ENCODE assay signal across 17 mouse cellular contexts in the genomic region with DNA sequence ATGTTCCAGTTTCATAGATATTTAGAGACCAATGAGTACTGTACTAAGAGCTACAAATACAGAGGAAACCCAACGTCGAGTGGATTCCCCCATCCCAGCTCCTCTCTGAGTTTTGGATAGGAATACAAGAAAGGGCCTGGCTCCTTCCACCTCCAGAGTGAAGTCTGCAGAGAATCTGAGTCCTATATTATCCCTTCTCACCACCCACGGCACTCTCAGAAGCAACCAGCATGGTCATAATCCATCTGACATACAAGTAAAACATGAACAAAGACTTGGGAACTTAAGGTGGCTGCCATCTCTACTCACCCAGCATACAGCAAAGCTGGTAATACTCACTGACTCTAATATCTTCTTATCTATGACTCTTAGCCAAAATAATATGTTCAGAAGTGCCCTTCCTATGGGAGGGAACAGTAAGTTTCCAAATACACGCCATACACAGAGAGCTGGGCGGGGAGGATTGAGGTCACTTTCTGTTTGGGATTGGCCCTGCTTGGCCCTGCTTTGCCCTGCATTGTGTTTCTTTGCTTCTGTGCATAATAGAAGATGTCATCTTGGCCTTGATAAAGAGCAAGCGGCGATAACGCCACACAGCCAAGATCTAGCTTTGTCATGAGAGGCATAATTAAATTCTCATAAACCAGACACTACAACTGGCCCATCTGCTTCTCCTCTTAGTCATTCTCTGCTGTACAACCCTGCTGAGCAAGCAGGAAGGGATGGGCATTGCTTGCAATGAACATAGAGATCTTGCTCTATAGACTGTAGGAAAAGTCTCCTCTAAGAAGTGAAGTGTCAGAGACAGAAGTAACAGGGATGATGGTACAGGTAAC.
A peak's percentile ranks its signal among the peaks of the same experiment; 100 is the strongest.
DNase-seq lines count a peak whose midpoint lies in the region; ATAC-seq and TF ChIP-seq lines count a peak whose summit lies in the region.
"Had no signal": no experiment of that assay in that cellular context is flagged by ENCODE, and none has a peak within 500 bp of the region (broad histone marks: within the 10 kb centered on the region; RNA-seq: fewer than 3 reads in every experiment).

No protein-coding gene starts in this region.

- no peak for TF ChIP-seq POLR2A in lung, adult 2 months (IDR thresholded peaks at IDR 0.05; ENCODE audit: borderline replicate concordance, extremely low read depth, low read depth, low read length)

- H3K27ac ChIP-seq in hindbrain, embryonic 13.5 days = peak overlapping the region; percentile 8; the same call in 1 of the 2 replicates
- no peak overlapping the region for H3K27ac ChIP-seq in hindbrain, embryonic 11.5 days (ENCODE audit: low read depth, low read length)
- H3K27ac ChIP-seq in lung, postnatal 0 days (ENCODE audit: low read length) = no peak overlapping the region
- H3K27ac ChIP-seq: heart, embryonic 15.5 days; neural tube, embryonic 12.5 days had no signal

- 60% methylated on average over 8 of the region's 8 CpGs for WGBS in hindbrain, embryonic 13.5 days
- WGBS in hindbrain, embryonic 11.5 days = 61% methylated on average over 8 of the region's 8 CpGs
- WGBS in lung, postnatal 0 days = 82% methylated on average over 8 of the region's 8 CpGs
- 70% methylated on average over 8 of the region's 8 CpGs for WGBS in lung, adult 2 months

- intact Hi-C loops in heart, postnatal 36 days (cut with DNase I) = no loop called here

- ATAC-seq in hindbrain, embryonic 13.5 days (ENCODE audit: low FRiP score) = no peak
- no peak for ATAC-seq in hindbrain, embryonic 11.5 days (ENCODE audit: low FRiP score)
- peak; percentile 37 for ATAC-seq in lung, postnatal 0 days
- ATAC-seq: activated CD4-positive, CD25-positive, alpha-beta regulatory T cell, adult 4 months; liver, postnatal 0 days had no signal

- H3K9me3 ChIP-seq in hindbrain, embryonic 13.5 days = no peaks in the 10 kb centered on the region
- no peaks in the 10 kb centered on the region for H3K9me3 ChIP-seq in hindbrain, embryonic 11.5 days (ENCODE audit: control insufficient read depth, low read length)
- no peaks in the 10 kb centered on the region for H3K9me3 ChIP-seq in lung, postnatal 0 days (ENCODE audit: low read length)
- H3K9me3 ChIP-seq: heart, embryonic 15.5 days; neural tube, embryonic 12.5 days had no signal

- no peak overlapping the region for H3K9ac ChIP-seq in hindbrain, embryonic 13.5 days
- H3K9ac ChIP-seq in hindbrain, embryonic 11.5 days (ENCODE audit: low read depth, low read length) = no peak overlapping the region
- no peak overlapping the region for H3K9ac ChIP-seq in lung, postnatal 0 days (replicated peaks; ENCODE audit: low read depth)
- H3K9ac ChIP-seq: heart, embryonic 15.5 days; liver, postnatal 0 days; neural tube, embryonic 12.5 days had no signal

- H3K4me3 ChIP-seq in hindbrain, embryonic 13.5 days = no peak overlapping the region
- H3K4me3 ChIP-seq in hindbrain, embryonic 11.5 days (ENCODE audit: low read depth, low read length) = no peak overlapping the region
- no peak overlapping the region for H3K4me3 ChIP-seq in lung, postnatal 0 days (ENCODE audit: low read depth, low read length)
- no peak overlapping the region for H3K4me3 ChIP-seq in lung, adult 2 months (replicated peaks; ENCODE audit: extremely low read depth, low read depth, low read length)
- H3K4me3 ChIP-seq: heart, embryonic 15.5 days; neural tube, embryonic 12.5 days had no signal

- no peak overlapping the region for H3K4me2 ChIP-seq in hindbrain, embryonic 13.5 days
- no peak overlapping the region for H3K4me2 ChIP-seq in hindbrain, embryonic 11.5 days (replicated peaks; ENCODE audit: low read depth, low read length)
- no peak overlapping the region for H3K4me2 ChIP-seq in lung, postnatal 0 days (replicated peaks; ENCODE audit: low read depth, low read length)
- H3K4me2 ChIP-seq: heart, embryonic 15.5 days; neural tube, embryonic 12.5 days had no signal

- no peak for TF ChIP-seq CTCF in lung, postnatal 0 days (IDR thresholded peaks at IDR 0.05)
- no peak for TF ChIP-seq CTCF in lung, adult 2 months (IDR thresholded peaks at IDR 0.05; ENCODE audit: insufficient read depth, low read length)

- no peaks in the 10 kb centered on the region for H3K27me3 ChIP-seq in hindbrain, embryonic 13.5 days
- H3K27me3 ChIP-seq in hindbrain, embryonic 11.5 days (ENCODE audit: control insufficient read depth, insufficient read depth, low read length) = no peaks in the 10 kb centered on the region
- no peaks in the 10 kb centered on the region for H3K27me3 ChIP-seq in lung, postnatal 0 days (replicated peaks; ENCODE audit: insufficient read depth, low read length)
- H3K27me3 ChIP-seq: heart, embryonic 15.5 days; neural tube, embryonic 12.5 days had no signal

- peaks cover 21% of the 10 kb centered on the region for H3K4me1 ChIP-seq in hindbrain, embryonic 13.5 days (replicated peaks)
- H3K4me1 ChIP-seq in hindbrain, embryonic 11.5 days (replicated peaks; ENCODE audit: control insufficient read depth, insufficient read depth, low read length) = 0 out of 2 replicates have a peak, but pooled peaks cover 3% of the 10 kb centered on the region
- no peaks in the 10 kb centered on the region for H3K4me1 ChIP-seq in lung, postnatal 0 days (ENCODE audit: insufficient read depth, low read depth, low read length)
- peaks cover 6% of the 10 kb centered on the region for H3K4me1 ChIP-seq in lung, adult 2 months (ENCODE audit: control insufficient read depth, insufficient read depth, low read length)

- DNase-seq in hindbrain, embryonic 11.5 days (ENCODE audit: low spot score) = no peak
- peak; percentile 37 for DNase-seq in lung, postnatal 0 days (ENCODE audit: low spot score)
- no peak for DNase-seq in lung, adult 2 months
- peak; percentile 41 for DNase-seq in Muller cell, postnatal 12 days (ENCODE audit: inconsistent ontology term)
- DNase-seq in lung, postnatal 36 days = peak; percentile 64
- DNase-seq in urinary bladder, postnatal 36 days (ENCODE audit: low spot score in 2 of 2) = no peak
- no peak for DNase-seq in heart, postnatal 36 days
- DNase-seq: cerebellum, postnatal 10 days; heart, adult 11 months; layer of hippocampus, postnatal 36 days; liver, postnatal 0 days; right cerebral cortex, postnatal 25 days; thymus, postnatal 14 days had no signal

- TF ChIP-seq EP300 in lung, postnatal 0 days (IDR thresholded peaks at IDR 0.05) = no peak

- H3K36me3 ChIP-seq in hindbrain, embryonic 13.5 days = no peaks in the 10 kb centered on the region
- H3K36me3 ChIP-seq in hindbrain, embryonic 11.5 days (ENCODE audit: control insufficient read depth, insufficient read depth, low read length) = no peaks in the 10 kb centered on the region
- H3K36me3 ChIP-seq in lung, postnatal 0 days (ENCODE audit: insufficient read depth, low read length) = no peaks in the 10 kb centered on the region
- H3K36me3 ChIP-seq: heart, embryonic 15.5 days; neural tube, embryonic 12.5 days had no signal

Comparison
In these comparisons a context has a peak if more than half of its experiments do, and no peak if none do; other contexts are left out.
1. DNase-seq: peak in lung, postnatal 0 days (single experiment), Muller cell, postnatal 12 days (single experiment) and lung, postnatal 36 days (single experiment); none in hindbrain, embryonic 11.5 days (single experiment), lung, adult 2 months (single experiment), urinary bladder, postnatal 36 days (0 of 2) and heart, postnatal 36 days (0 of 2).